Mouse (Mus musculus) stomach, embryonic 15.5 days (tissue): ENCODE measurements around the gene Il4i1. TPM values are rescaled to one million over a fixed set of nuclear protein-coding genes. Genes with fewer than 3 reads are reported as not detected.

Experiments used
- ATAC-seq: fragments of 200-750 bp; cut with Nextera tagmentation; 2 replicates; pipeline ENCODE4 v1.8.0; 2017; ENCODE audit warnings: low read depth, moderate number of reproducible peaks, moderate TSS enrichment; ENCODE audit not compliant: insufficient read depth, low FRiP score
- H3K27ac ChIP-seq: fragments of 300-500 bp; sonication (generic); 2 replicates; pipeline ENCODE4 v1.5.1; 2015; ENCODE audit warnings: mild to moderate bottlenecking, inconsistent platforms
- H3K27me3 ChIP-seq: fragments of 300-500 bp; sonication (generic); replicated peaks from 2 replicates; pipeline ENCODE4 v1.6.1; 2015; ENCODE audit warnings: inconsistent platforms
- H3K36me3 ChIP-seq: fragments of 300-500 bp; sonication (generic); 2 replicates; pipeline ENCODE4 v1.6.1; 2015; ENCODE audit warnings: inconsistent platforms
- H3K4me1 ChIP-seq: fragments of 300-500 bp; sonication (generic); 2 replicates; pipeline ENCODE4 v1.6.1; 2015; ENCODE audit warnings: inconsistent platforms
- H3K4me2 ChIP-seq: fragments of 300-500 bp; sonication (generic); 2 replicates; pipeline ENCODE4 v1.6.1; 2015; ENCODE audit warnings: mild to moderate bottlenecking, inconsistent platforms
- H3K4me3 ChIP-seq: fragments of 300-500 bp; sonication (generic); replicated peaks from 2 replicates; pipeline ENCODE4 v1.5.1; 2015; ENCODE audit warnings: inconsistent platforms
- H3K9ac ChIP-seq: fragments of 300-500 bp; sonication (generic); 2 replicates; pipeline ENCODE4 v1.6.1; 2015; ENCODE audit warnings: inconsistent platforms
- H3K9me3 ChIP-seq: fragments of 300-500 bp; sonication (generic); 2 replicates; pipeline ENCODE4 v1.6.1; 2016; ENCODE audit warnings: inconsistent platforms
- WGBS: fragments of 180-500 bp; shearing (Covaris S2); methylation state at CpG from one replicate; pipeline ENCODE4 v1.1.7; 2015; 5-methylcytosine and 5-hydroxymethylcytosine counted together
- polyA plus RNA-seq: library from polyadenylated mRNA; unstranded; fragments of >200 nt; fragmentation: Nextera tagmentation; extraction: Ambion mirVana; gene quantifications from 2 replicates; pipeline ENCODE4 v1.2.1, GENCODE M21; 2015

The Il4i1 gene
- polyA plus RNA-seq, 1 experiment from 2014 or later, result 1.4 TPM

DNA sequence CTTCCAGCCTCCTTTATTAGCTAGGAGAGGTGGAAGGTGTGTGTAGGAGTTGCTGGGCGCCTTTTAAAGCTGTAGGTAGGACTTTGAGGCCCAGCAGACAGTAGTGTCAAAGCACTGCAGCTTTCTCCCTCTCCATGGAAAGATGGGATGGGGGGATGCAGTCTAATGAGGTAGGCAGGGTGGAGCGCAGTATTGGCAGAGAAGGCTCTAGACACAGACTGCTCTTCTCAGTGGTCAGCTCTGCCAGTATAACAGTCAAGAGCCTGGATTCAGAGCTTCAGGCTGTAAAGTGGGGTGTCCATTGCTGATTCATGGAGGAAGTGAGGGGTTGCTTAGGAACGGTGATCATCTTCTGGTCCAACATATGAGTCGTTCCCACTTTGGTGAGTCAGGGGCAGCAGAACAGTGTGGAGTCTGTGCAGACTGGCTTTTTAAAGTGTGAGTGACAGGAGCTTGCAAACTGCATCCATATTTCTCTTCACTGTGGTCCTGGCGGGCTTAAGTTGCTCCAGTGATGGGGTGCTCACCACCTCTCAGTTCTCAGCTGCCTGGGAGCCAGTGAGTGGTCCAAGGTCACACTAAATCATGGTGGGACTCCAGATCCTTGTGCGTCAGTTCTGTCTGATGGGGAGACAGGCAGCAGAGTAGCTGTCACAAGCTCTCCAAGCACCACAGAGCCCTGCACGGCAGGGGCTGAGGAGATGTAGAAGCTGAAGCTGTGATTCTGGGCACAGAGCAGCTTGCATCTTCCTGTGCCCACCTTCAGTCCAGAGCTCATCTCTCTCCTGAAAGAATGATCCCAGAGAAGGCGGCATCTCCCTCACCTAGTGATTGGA, 34.8 kb downstream of the Il4i1 start:
- H3K4me1 ChIP-seq, result peaks cover 53% of the 10 kb centered on the region
- no peaks in the 10 kb centered on the region for H3K9me3 ChIP-seq
- no peak for ATAC-seq

DNA sequence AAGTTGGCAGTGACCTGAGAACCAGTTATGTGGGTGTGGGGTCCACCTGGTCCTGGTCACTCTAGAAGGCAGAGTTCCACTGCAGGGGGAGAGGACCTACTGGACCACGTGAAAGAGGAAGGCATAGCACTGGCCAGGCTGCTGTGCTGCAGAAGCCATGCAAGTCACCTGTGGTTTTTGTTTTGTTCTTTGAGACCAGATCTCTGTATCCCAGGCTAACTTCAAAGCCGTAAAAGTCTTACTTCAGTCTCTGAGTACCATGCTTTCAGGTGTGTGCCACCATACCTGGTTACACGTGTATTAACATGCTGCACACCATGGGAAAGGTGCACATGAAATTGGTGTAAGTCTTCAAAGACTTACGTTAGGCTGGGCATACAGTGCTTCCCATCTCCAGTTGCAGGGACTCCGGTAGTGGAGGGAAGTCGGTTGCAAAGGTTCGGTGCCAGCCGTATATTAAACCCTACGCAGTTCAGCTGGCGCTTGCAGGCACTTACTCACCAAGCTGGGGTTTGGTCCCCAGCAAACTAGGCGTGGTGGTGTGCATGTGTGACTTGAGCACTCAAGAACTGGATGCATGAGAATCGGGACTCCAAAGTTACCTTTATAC, 35.5 kb downstream of the Il4i1 start:
- H3K9me3 ChIP-seq, result no peaks in the 10 kb centered on the region
- peaks cover 57% of the 10 kb centered on the region for H3K4me1 ChIP-seq
- no peak overlapping the region for H3K9ac ChIP-seq
- ATAC-seq, result no peak
- H3K27ac ChIP-seq, result no peak overlapping the region
- 89% methylated on average over 12 of the region's 12 CpGs for WGBS
- no peaks in the 10 kb centered on the region for H3K27me3 ChIP-seq
- H3K4me3 ChIP-seq, result no peak overlapping the region
- H3K36me3 ChIP-seq, result peaks cover 8% of the 10 kb centered on the region
- no peak overlapping the region for H3K4me2 ChIP-seq

More for the DNA sequence above, 34.8 kb downstream of the Il4i1 start:
- peak overlapping the region; percentile 69 for H3K4me3 ChIP-seq
- peak overlapping the region; percentile 99 for H3K27ac ChIP-seq
- H3K4me2 ChIP-seq, result peak overlapping the region; percentile 68
- no peaks in the 10 kb centered on the region for H3K27me3 ChIP-seq
- WGBS, result 79% methylated on average over 8 of the region's 8 CpGs
- H3K36me3 ChIP-seq, result peaks cover 13% of the 10 kb centered on the region
- H3K9ac ChIP-seq, result peak overlapping the region; percentile 64

DNA sequence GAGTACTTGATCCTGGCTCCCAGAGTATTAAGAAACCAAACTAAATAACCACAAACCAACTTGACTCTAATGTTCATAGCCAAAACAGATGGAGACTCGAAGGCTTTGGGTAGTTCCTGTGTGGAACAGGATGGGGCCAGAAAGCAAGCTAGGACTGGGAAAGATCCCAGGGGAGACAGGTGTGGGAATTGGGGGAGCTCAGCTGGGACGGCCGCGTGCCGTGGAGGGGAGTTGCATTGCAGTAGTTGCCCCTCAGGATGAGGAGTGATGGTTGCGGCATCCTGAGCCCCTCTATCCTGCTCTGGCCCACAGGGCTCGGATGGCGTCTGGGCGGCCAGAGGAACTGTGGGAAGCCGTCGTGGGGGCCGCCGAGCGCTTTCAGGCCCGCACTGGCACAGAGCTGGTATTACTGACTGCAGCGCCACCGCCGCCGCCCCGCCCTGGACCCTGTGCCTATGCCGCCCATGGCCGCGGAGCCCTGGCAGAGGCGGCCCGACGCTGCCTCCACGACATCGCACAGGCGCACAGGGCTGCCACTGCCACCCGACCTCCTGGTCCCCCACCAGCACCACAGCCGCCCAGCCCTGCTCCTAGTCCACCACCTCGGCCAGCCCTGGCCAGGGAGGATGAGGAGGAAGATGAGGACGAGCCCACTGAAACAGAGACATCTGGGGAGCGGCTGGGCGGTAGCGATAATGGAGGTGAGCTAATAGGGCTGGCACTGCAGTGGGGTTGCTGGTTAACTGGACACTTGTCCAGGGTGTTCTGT, 36.3 kb downstream of the Il4i1 start:
- H3K9ac ChIP-seq, result no peak overlapping the region

DNA sequence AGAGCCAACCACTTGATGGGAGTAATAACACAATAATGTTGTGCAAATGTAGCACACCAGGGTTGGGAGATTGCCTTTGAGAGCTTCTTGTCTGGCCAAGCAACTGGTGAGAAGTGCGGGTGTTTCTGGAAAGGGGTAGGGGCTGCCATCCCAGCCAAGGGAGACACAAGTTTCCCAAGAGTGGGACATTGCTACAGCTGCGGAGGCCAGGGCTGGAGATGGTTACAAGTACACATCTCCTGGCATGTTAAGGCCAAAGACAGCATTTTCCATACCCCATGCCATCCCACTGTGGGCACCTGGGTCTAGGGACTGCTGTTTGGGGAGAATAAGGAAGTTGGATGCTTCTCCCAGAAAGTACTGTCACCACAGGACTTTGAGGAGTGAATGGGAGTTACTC, 36.9 kb downstream of the Il4i1 start:
- Histone ChIP-seq H3K27me3 (no peaks in the 10 kb centered on the region), H3K4me2 (peak overlapping the region; percentile 88; the same call in 1 of the 2 replicates), H3K27ac (no peak overlapping the region), H3K4me1 (peaks cover 57% of the 10 kb centered on the region), H3K36me3 (peaks cover 7% of the 10 kb centered on the region; the same call in 1 of the 2 replicates), H3K9ac (no peak overlapping the region), H3K9me3 (no peaks in the 10 kb centered on the region), H3K4me3 (no peak overlapping the region)
- ATAC-seq, result no peak
- WGBS, result 88% methylated on average over 2 of the region's 2 CpGs

More for the DNA sequence above, 36.3 kb downstream of the Il4i1 start:
- 93% methylated on average over 36 of the region's 36 CpGs for WGBS
- Histone ChIP-seq H3K4me2 (no peak overlapping the region), H3K9me3 (no peaks in the 10 kb centered on the region), H3K4me3 (no peak overlapping the region), H3K27ac (no peak overlapping the region), H3K27me3 (no peaks in the 10 kb centered on the region), H3K4me1 (peaks cover 57% of the 10 kb centered on the region), H3K36me3 (peaks cover 7% of the 10 kb centered on the region; the same call in 1 of the 2 replicates)
- no peak for ATAC-seq

DNA sequence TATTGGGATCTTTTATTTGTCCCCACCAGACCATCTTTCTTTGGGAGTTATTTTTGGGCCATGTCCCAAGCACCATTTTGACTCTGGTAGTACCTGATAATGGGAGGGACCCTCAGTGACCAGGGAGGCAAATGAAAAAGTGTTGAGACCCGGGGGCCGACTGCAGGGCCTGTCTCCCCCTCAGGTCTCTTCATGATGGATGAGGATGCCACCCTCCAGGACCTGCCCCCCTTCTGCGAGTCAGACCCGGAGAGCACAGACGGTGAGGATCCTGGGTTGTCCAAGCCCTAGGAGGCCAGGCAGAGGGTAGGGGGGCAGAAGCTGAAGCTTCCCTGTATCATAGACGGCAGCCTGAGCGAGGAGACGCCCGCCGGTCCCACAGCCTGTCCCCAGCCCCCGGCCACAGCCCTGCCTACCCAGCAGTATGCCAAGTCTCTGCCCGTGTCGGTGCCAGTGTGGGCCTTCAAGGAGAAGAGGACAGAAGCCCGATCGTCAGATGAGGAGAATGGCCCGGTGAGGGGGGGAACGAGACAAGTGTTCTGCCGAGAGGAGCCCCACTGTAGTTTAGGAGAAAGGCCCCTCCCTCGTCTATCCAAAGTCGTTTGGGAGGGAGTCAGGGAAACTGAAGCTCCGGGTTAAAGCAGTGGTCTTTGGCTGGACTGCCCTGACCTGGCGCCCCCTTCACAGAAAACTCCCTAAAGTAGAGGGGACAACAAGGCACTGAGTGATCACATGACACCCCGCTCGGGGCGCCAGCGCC, 37.6 kb downstream of the Il4i1 start:
- Histone ChIP-seq H3K36me3 (peaks cover 7% of the 10 kb centered on the region; the same call in 1 of the 2 replicates), H3K4me1 (peaks cover 63% of the 10 kb centered on the region), H3K4me2 (peak overlapping the region; percentile 88), H3K4me3 (peak overlapping the region; percentile 57), H3K27ac (peak overlapping the region; percentile 99), H3K27me3 (no peaks in the 10 kb centered on the region), H3K9me3 (no peaks in the 10 kb centered on the region), H3K9ac (peak overlapping the region; percentile 56)
- 27% methylated on average over 26 of the region's 26 CpGs for WGBS
- no peak for ATAC-seq

DNA sequence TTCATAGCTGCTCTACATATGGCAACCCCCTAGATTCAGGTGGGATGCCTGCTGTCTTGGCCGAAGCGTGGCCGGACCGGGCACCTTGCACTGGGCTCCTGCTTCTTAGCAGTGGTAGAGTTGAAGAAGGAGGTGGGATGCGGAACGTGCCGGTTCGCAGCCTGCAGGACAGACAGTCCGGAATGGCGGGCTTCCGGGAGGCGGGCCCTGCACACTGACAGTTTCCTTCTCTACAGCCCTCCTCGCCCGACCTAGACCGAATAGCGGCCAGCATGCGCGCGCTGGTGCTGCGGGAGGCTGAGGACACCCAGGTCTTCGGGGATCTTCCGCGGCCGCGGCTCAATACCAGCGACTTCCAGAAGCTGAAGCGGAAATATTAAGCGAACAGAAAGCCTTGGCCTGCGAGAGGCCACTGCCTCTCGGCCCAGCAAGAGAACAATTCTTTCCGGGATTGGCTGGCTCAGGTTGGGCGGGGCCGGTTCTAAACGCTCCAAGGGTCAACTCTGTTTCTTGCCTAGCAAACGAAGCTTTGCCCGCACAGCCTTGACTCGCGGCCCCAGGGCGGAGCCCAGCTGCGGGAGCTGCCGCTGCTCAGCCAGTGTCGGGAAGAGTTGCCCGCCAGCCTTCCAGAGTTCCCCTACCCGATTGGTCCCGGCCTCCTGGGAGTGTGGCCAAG, 38.3 kb downstream of the Il4i1 start:
- Histone ChIP-seq H3K9me3 (no peaks in the 10 kb centered on the region), H3K36me3 (peaks cover 7% of the 10 kb centered on the region; the same call in 1 of the 2 replicates), H3K4me1 (peaks cover 63% of the 10 kb centered on the region), H3K4me3 (peak overlapping the region; percentile 57), H3K27me3 (no peaks in the 10 kb centered on the region), H3K4me2 (peak overlapping the region; percentile 88), H3K27ac (peak overlapping the region; percentile 99), H3K9ac (peak overlapping the region; percentile 56)
- peak; percentile 72 for ATAC-seq
- 1% methylated on average over 45 of the region's 45 CpGs for WGBS

DNA sequence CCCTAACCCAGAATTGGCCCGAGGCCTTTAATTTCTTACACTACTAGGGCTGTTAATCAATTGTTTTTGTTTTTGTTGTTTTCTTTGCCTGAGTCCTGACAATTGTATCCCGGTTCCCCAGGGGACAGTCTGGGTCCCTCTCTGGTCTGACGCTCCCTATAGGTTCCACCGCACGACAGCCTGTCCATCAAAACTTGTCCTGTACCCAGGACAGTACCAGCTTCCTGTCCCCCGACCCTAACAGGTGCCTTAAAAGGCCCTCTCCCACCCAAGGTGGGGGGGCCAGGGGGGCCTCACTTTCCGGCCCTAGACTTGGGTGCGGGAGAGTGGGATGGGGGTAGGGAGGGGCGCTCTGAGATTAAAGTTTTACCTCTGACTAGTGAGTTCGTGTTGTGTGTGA, 38.8 kb downstream of the Il4i1 start:
- Histone ChIP-seq H3K27ac (peak overlapping the region; percentile 99), H3K9me3 (no peaks in the 10 kb centered on the region), H3K4me1 (peaks cover 63% of the 10 kb centered on the region), H3K9ac (peak overlapping the region; percentile 56), H3K27me3 (no peaks in the 10 kb centered on the region), H3K4me3 (peak overlapping the region; percentile 57), H3K36me3 (peaks cover 7% of the 10 kb centered on the region; the same call in 1 of the 2 replicates), H3K4me2 (peak overlapping the region; percentile 88)
- ATAC-seq, result no peak
- WGBS, result 41% methylated on average over 10 of the region's 10 CpGs

DNA sequence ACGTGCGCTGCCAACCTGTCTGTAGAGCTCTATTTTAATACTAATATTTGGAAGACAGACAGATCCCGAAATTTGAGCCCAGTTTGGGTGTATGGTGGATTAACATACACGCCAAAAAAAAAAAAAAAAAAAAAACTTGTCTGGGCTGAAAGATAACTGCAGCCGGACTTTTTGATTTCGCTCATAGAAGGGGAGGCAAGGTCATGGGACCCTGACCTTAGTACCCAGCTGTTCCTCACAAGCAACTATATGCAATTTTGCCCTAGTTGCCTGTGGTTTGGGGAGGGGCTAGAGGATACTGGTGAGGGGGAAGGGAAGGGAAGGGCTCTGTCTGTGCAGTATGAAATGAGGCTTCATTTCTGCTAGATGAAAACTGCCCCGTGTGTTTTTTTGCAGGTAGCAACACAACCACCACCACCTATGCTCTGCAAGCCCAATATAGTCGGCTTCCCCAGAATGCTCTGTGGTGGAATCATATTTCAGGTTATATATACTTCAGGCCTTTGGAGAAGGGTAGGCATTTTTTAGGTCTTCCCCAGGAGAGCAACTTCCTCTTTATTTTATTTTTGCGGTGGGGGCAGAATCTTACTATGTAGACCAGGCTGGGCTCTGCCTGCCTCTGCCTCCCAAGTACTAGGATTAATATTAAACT, 40.2 kb downstream of the Il4i1 start:
- H3K4me1 ChIP-seq, result peaks cover 60% of the 10 kb centered on the region
- H3K9ac ChIP-seq, result peak overlapping the region; percentile 72; the same call in 1 of the 2 replicates
- H3K27ac ChIP-seq, result peak overlapping the region; percentile 82
- no peaks in the 10 kb centered on the region for H3K9me3 ChIP-seq
- peak overlapping the region; percentile 87 for H3K4me2 ChIP-seq
- no peaks in the 10 kb centered on the region for H3K27me3 ChIP-seq
- no peak for ATAC-seq
- peaks cover 8% of the 10 kb centered on the region; the same call in 1 of the 2 replicates for H3K36me3 ChIP-seq
- 57% methylated on average over 9 of the region's 9 CpGs for WGBS
- H3K4me3 ChIP-seq, result peak overlapping the region; percentile 62

DNA sequence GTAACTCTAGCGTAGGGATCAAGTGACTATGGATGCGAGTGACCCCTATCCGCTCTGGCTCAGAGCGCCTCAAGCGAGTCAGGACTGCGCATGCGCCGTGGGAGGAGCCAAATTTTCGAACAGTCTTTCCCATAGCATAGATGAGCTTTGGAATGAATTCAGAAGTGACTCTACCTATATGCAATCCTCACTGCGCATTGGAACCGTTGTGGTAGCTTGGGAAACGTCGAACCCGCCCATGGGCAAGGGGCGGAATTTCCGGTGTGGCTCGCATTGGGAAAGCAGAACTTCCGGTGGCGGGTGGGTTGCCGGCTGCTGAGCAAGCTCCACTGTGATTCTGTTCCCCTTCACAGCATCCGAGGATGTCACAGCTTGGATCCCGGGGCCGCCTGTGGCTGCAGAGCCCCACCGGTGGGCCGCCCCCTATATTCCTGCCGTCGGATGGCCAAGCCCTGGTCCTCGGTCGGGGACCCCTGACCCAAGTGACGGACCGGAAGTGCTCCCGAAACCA, 40.9 kb downstream of the Il4i1 start, which contains the start of gene Pnkp:
TSS of gene Pnkp (plus strand) at position 98 of the 511 bp plus-strand sequence.
- H3K27ac ChIP-seq, result peak within 1 kb of the TSS; percentile 82
- peak within 1 kb of the TSS; percentile 72 for H3K9ac ChIP-seq
- H3K4me3 ChIP-seq, result peak within 1 kb of the TSS; percentile 62
- under 1% methylated on average over 32 of the region's 32 CpGs for WGBS
- peak within 1 kb of the TSS; percentile 87 for H3K4me2 ChIP-seq
- H3K4me1 ChIP-seq, result peaks cover 60% of the 10 kb centered on the region
- H3K9me3 ChIP-seq, result no peaks in the 10 kb centered on the region
- 0 out of 2 replicates have a peak, but pooled peaks cover 12% of the 10 kb centered on the region for H3K36me3 ChIP-seq
- peak; percentile 24; the same call in 1 of the 2 replicates for ATAC-seq
- H3K27me3 ChIP-seq, result no peaks in the 10 kb centered on the region

DNA sequence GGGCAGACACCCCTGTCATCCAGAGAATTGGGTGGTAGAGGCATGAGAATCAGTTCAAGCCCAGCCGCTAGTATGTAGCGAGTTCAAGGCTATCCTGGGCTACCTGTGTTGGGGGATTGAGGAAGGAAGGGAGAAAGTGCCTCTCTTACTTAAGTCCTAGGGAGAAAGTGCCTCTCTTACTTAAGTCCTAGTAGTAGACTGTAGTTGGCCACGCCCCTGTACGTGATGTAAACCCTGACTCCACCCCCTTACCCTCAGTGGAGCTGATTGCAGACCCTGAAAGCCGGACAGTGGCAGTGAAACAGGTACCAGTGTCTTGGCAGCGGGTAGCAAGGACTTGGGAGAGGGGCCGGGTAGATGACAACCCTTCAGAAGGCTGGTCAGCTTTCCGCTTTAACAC, 41.7 kb downstream of the Il4i1 start:
- peak overlapping the region; percentile 87 for H3K4me2 ChIP-seq
- H3K4me3 ChIP-seq, result peak overlapping the region; percentile 62
- no peak for ATAC-seq
- 21% methylated on average over 8 of the region's 8 CpGs for WGBS
- H3K36me3 ChIP-seq, result peaks cover 16% of the 10 kb centered on the region
- H3K27ac ChIP-seq, result peak overlapping the region; percentile 82
- no peak overlapping the region for H3K9ac ChIP-seq
- no peaks in the 10 kb centered on the region for H3K27me3 ChIP-seq
- H3K9me3 ChIP-seq, result no peaks in the 10 kb centered on the region
- H3K4me1 ChIP-seq, result peaks cover 52% of the 10 kb centered on the region
